Mouse (Mus musculus) MEL (cell line): Measurements from ENCODE around the gene Rpl4.

ENCODE experiments used
- CHD1 ChIP-seq: IDR thresholded peaks from 2 replicates; pipeline ENCODE4 v1.6.1; 2012; ENCODE audit warnings: low read depth, mild to moderate bottlenecking, inconsistent platforms, low read length, improper control_type of control experiment
- CHD2 ChIP-seq: IDR thresholded peaks from 2 replicates; pipeline ENCODE4 v1.6.1; 2011; ENCODE audit warnings: low read length, improper control_type of control experiment
- CTCF ChIP-seq, 3 experiments: IDR thresholded peaks in 2 of 3; conservative IDR thresholded peaks in 1 of 3; 2 replicates each; pipeline ENCODE4 v1.5.1; 2011 to 2012; ENCODE audit warnings: low read length in 3 of 3, low read depth in 2 of 3, mild to moderate bottlenecking in 2 of 3, improper control_type of control experiment in 1 of 3, inconsistent platforms in 1 of 3, mixed read lengths in 1 of 3, moderate library complexity in 1 of 3; ENCODE audit not compliant: control insufficient read depth in 1 of 3, insufficient read depth in 1 of 3, poor library complexity in 1 of 3, severe bottlenecking in 1 of 3
- EP300 ChIP-seq, 2 experiments: IDR thresholded peaks; 2 replicates each; pipeline ENCODE4 v1.6.1; 2011; ENCODE audit warnings: improper control_type of control experiment in 2 of 2, low read length in 2 of 2, low read depth in 1 of 2, mild to moderate bottlenecking in 1 of 2
- MEF2A ChIP-seq: IDR thresholded peaks from 2 replicates; pipeline ENCODE4 v1.6.1; 2014; ENCODE audit warnings: low read depth, mild to moderate bottlenecking, inconsistent platforms, low read length, improper control_type of control experiment; ENCODE audit not compliant: poor library complexity, insufficient replicate concordance, severe bottlenecking; ENCODE audit errors: extremely low read depth
- MYB ChIP-seq: IDR thresholded peaks from 2 replicates; pipeline ENCODE4 v1.6.1; 2011; ENCODE audit warnings: mild to moderate bottlenecking, low read depth, low read length, improper control_type of control experiment
- NRF1 ChIP-seq: IDR thresholded peaks from 2 replicates; pipeline ENCODE4 v1.6.1; 2014; ENCODE audit warnings: low read depth, mild to moderate bottlenecking, inconsistent platforms, low read length, improper control_type of control experiment, moderate library complexity; ENCODE audit not compliant: poor library complexity, insufficient read depth, severe bottlenecking
- POLR2A ChIP-seq, 2 experiments: IDR thresholded peaks; 2 replicates each; pipeline ENCODE4 v1.6.1; 2011 to 2012; ENCODE audit warnings: low read length in 2 of 2, mild to moderate bottlenecking in 2 of 2, control low read depth in 1 of 2, improper control_type of control experiment in 1 of 2, low read depth in 1 of 2, moderate library complexity in 1 of 2; ENCODE audit not compliant: control insufficient read depth in 1 of 2, insufficient read depth in 1 of 2, poor library complexity in 1 of 2
- TCF12 ChIP-seq: IDR thresholded peaks from 2 replicates; pipeline ENCODE4 v1.6.1; 2014; ENCODE audit warnings: low read depth, mild to moderate bottlenecking, inconsistent platforms, low read length, improper control_type of control experiment, moderate library complexity

- no peak for TF ChIP-seq CTCF (IDR thresholded peaks at IDR 0.05 in 2 of 3, conservative IDR thresholded peaks at IDR 0.05 in 1 of 3; ENCODE audit: control insufficient read depth in 1 of 3, insufficient read depth in 1 of 3, low read depth in 2 of 3, low read length in 3 of 3, poor library complexity in 1 of 3, severe bottlenecking in 1 of 3)
- TF ChIP-seq CHD1: peak; percentile 86; the same call in 1 of the 2 replicates
- TF ChIP-seq TCF12: no peak
- no peak; a peak in 1 of 4 replicates for TF ChIP-seq POLR2A (IDR thresholded peaks at IDR 0.05; ENCODE audit: control insufficient read depth in 1 of 2, insufficient read depth in 1 of 2, low read depth in 1 of 2, low read length in 2 of 2, poor library complexity in 1 of 2)
- TF ChIP-seq EP300 (IDR thresholded peaks at IDR 0.05; ENCODE audit: low read depth in 1 of 2, low read length in 2 of 2): no peak
- TF ChIP-seq MYB: no peak
- TF ChIP-seq MEF2A: no peak
- no peak for TF ChIP-seq CHD2
- TF ChIP-seq NRF1: no peak
These were observed 895 bp upstream of the Rpl4 start for GRCm38 (mm10) chr9:64172145-64172815.
